Mouse (Mus musculus) intestine, embryonic 16.5 days (tissue): ENCODE data around the gene Pgp. TPM values are rescaled to one million over a fixed set of nuclear protein-coding genes. Genes with fewer than 3 reads are reported as not detected.

Source experiments
- ATAC-seq: fragments of 200-750 bp; cut with Nextera tagmentation; 2 replicates; pipeline ENCODE4 v1.8.0; 2017; ENCODE audit warnings: moderate TSS enrichment, moderate library complexity
- H3K27ac ChIP-seq: fragments of 300-500 bp; sonication (generic); 2 replicates; pipeline ENCODE4 v1.5.1; 2014; ENCODE audit warnings: mild to moderate bottlenecking, low read length
- H3K27me3 ChIP-seq: fragments of 300-500 bp; sonication (generic); replicated peaks from 2 replicates; pipeline ENCODE4 v1.6.1; 2014; ENCODE audit warnings: low read length, control low read depth, mixed read lengths; ENCODE audit not compliant: control insufficient read depth, insufficient read depth
- H3K36me3 ChIP-seq: fragments of 300-500 bp; sonication (generic); 2 replicates; pipeline ENCODE4 v1.6.1; 2014; ENCODE audit warnings: low read length, control low read depth; ENCODE audit not compliant: control insufficient read depth, insufficient read depth
- H3K4me1 ChIP-seq: fragments of 300-500 bp; sonication (generic); 2 replicates; pipeline ENCODE4 v1.6.1; 2014; ENCODE audit warnings: low read length, control low read depth, mixed read lengths; ENCODE audit not compliant: control insufficient read depth, insufficient read depth
- H3K4me2 ChIP-seq: fragments of 300-500 bp; sonication (generic); 2 replicates; pipeline ENCODE4 v1.6.1; 2014; ENCODE audit warnings: low read depth, low read length, control low read depth
- H3K4me3 ChIP-seq: fragments of 300-500 bp; sonication (generic); 2 replicates; pipeline ENCODE4 v1.5.1; 2014; ENCODE audit warnings: mild to moderate bottlenecking, low read length
- H3K9ac ChIP-seq: fragments of 300-500 bp; sonication (generic); 2 replicates; pipeline ENCODE4 v1.6.1; 2014; ENCODE audit warnings: low read depth, low read length
- H3K9me3 ChIP-seq: fragments of 300-500 bp; sonication (generic); 2 replicates; pipeline ENCODE4 v1.6.1; 2016; ENCODE audit warnings: low read length, control low read depth; ENCODE audit not compliant: control insufficient read depth
- WGBS: fragments of 180-500 bp; shearing (Covaris S2); extraction: QIAGEN DNeasy Blood & Tissue Kit; methylation state at CpG from one replicate; pipeline ENCODE4 v1.1.7; 2014; 5-methylcytosine and 5-hydroxymethylcytosine counted together
- polyA plus RNA-seq: library from polyadenylated mRNA; unstranded; fragments of >200 nt; fragmentation: Nextera tagmentation; extraction: Ambion mirVana; gene quantifications from 2 replicates; pipeline ENCODE4 v1.2.1, GENCODE M21; 2015

The Pgp gene
- polyA plus RNA-seq, 1 experiment from 2014 or later: 87.1 TPM

DNA sequence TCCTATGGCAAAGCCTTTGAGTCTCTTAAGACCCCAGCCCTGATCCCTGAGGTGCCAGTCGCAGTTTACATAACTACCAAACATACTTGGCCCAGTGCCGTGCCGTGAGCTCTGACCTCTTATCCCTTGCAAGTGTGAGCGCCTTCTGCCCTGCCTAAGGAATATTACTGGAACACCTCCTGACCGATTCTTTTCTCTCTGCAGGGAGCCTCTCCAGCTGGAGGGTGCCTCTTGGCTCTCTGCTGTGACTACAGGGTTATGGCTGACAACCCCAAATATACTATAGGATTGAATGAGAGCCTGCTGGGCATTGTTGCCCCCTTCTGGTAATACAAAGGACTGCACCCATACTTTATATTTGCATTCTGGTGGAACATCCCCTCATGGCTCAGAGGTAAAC lies 33.2 kb upstream of the Pgp start:
- no peak overlapping the region for H3K9ac ChIP-seq
- ATAC-seq: 0 out of 2 replicates have a peak, but pooled peaks have one; percentile 11
- H3K9me3 ChIP-seq: no peaks in the 10 kb centered on the region
- WGBS: 71% methylated on average over 5 of the region's 5 CpGs
- H3K27me3 ChIP-seq: no peaks in the 10 kb centered on the region
- H3K27ac ChIP-seq: no peak overlapping the region
- H3K36me3 ChIP-seq: peaks cover 22% of the 10 kb centered on the region
- no peak overlapping the region for H3K4me3 ChIP-seq
- H3K4me2 ChIP-seq: no peak overlapping the region
- no peaks in the 10 kb centered on the region for H3K4me1 ChIP-seq

DNA sequence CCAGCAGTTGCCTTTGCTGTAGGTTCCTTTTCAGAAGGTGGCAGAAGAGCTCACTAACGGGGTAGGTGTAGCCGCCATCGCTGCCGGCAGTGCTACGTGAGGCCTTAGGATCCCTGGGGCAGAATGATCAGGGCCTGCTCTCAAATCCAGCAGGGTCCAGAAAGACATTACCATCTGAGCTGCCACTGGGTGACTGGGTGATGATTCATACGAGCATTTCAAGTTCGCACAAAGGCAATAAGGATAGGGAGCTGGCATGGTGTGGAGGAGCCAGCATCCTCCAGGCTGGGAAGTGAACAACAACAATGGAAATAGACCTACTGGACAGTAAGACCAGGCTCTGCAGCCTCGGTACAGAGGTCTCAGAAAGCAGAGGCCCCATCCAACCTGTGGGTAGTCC lies 29.8 kb upstream of the Pgp start:
- H3K9me3 ChIP-seq: no peaks in the 10 kb centered on the region
- H3K4me1 ChIP-seq: no peaks in the 10 kb centered on the region
- no peak overlapping the region for H3K4me2 ChIP-seq
- no peaks in the 10 kb centered on the region for H3K27me3 ChIP-seq
- H3K27ac ChIP-seq: no peak overlapping the region
- peaks cover 29% of the 10 kb centered on the region for H3K36me3 ChIP-seq
- no peak overlapping the region for H3K4me3 ChIP-seq
- H3K9ac ChIP-seq: no peak overlapping the region
- WGBS: 87% methylated on average over 8 of the region's 8 CpGs
- no peak for ATAC-seq

DNA sequence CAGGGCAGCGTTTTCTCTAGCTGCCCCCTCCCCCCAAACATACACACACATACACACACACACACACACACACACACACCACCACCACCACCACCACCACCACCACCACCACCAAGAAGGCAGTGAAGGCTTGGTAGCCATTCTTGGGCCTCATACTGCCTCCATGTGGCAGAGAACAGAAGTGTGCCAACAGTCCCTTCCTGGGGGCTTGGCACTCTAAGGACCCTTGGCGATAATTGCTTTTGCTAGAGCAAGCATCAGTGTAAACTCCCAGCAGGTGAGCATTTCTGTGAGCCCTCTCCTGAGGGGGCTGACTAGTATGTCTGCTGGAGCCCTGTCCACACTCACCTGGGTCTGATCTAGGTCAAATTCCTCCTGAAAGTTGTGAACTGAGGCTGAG lies 29.0 kb upstream of the Pgp start:
- 33% methylated on average over 2 of the region's 2 CpGs for WGBS
- no peak for ATAC-seq
- H3K27ac ChIP-seq: no peak overlapping the region
- H3K9ac ChIP-seq: no peak overlapping the region
- peaks cover 31% of the 10 kb centered on the region for H3K36me3 ChIP-seq
- H3K4me1 ChIP-seq: no peaks in the 10 kb centered on the region
- no peaks in the 10 kb centered on the region for H3K27me3 ChIP-seq
- H3K4me3 ChIP-seq: no peak overlapping the region
- H3K9me3 ChIP-seq: no peaks in the 10 kb centered on the region
- no peak overlapping the region for H3K4me2 ChIP-seq

DNA sequence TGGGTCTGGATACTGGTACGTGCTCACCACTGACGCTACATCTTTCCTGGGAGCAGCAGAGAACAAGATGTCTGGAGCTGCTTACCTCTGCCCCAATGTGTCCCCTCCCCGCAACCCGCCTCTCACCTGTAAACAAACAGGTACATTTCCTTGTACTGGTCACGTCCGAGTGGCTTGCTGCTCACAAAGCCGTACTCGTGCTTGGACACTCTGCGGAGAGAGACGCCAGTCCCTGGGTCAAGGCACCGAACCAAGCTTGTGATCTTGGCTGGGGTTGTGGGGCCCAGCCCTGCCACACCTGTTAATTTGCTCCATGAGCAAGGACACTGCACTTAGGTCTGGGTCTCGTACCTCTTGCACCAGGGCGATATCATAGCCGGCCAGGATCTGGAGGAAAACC lies 28.1 kb upstream of the Pgp start:
- Histone ChIP-seq H3K4me1 (no peaks in the 10 kb centered on the region), H3K9me3 (no peaks in the 10 kb centered on the region), H3K27ac (no peak overlapping the region), H3K4me2 (no peak overlapping the region), H3K9ac (no peak overlapping the region), H3K27me3 (no peaks in the 10 kb centered on the region), H3K36me3 (peaks cover 36% of the 10 kb centered on the region), H3K4me3 (no peak overlapping the region)
- WGBS: 80% methylated on average over 14 of the region's 14 CpGs
- ATAC-seq: peak; percentile 29

DNA sequence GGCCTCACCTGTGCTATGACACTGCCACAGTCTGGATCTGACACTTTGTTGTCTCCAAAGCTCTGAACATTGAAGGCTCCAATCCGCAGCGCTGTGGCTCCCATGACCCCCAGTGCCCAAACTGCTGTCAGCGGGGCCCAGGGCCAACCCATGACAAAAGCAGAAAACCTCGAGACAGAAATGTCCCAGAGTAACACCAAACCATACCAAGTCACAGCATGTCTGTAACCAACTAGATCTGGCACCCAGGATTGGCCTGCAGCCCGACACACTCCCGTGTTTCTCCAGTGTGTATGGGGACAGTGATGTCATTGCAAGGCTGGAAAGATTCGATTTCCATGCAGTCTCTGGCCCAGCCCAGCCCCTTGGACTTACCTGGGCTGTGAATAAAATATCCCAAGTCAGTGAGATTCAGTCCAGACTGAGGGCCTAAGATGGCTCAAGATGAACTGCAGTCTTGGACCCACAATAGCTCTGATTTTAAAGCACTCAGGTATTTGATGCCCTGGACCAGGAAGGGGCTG lies 27.5 kb upstream of the Pgp start, which contains the start of gene Dnase1l2:
Gene Dnase1l2, minus strand, starts transcription at position 474 of the 524 bp plus-strand sequence.
- Histone ChIP-seq H3K9ac (no peak within 1 kb of the TSS), H3K4me3 (no peak within 1 kb of the TSS), H3K4me1 (no peaks in the 10 kb centered on the region), H3K36me3 (peaks cover 37% of the 10 kb centered on the region), H3K9me3 (no peaks in the 10 kb centered on the region), H3K27me3 (no peaks in the 10 kb centered on the region), H3K4me2 (no peak within 1 kb of the TSS), H3K27ac (no peak within 1 kb of the TSS)
- ATAC-seq: no peak
- WGBS: 81% methylated on average over 7 of the region's 7 CpGs

DNA sequence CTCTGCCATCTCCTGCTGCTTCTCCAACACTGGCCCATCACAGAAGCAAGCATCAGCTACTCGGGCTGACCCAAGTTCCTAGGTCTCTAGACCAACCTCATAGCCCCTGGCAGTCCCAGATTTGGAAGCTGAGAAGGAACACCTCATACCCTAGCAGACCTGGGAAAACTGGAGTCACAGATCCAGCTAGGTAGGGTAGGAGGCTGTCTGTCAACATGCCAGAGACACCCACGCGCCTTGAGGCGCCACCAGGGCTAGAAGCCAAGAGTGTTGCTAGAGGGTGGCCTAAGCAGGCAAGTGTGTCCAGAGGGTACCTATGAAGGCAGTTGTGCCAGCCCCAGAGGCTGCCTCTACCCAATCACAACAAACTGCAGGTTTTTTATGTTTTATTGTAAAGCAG lies 26.8 kb upstream of the Pgp start:
- no peak overlapping the region for H3K4me3 ChIP-seq
- ATAC-seq: no peak
- no peaks in the 10 kb centered on the region for H3K4me1 ChIP-seq
- no peak overlapping the region for H3K4me2 ChIP-seq
- H3K9me3 ChIP-seq: no peaks in the 10 kb centered on the region
- no peaks in the 10 kb centered on the region for H3K27me3 ChIP-seq
- no peak overlapping the region for H3K9ac ChIP-seq
- peaks cover 37% of the 10 kb centered on the region for H3K36me3 ChIP-seq
- WGBS: 88% methylated on average over 4 of the region's 4 CpGs
- no peak overlapping the region for H3K27ac ChIP-seq

DNA sequence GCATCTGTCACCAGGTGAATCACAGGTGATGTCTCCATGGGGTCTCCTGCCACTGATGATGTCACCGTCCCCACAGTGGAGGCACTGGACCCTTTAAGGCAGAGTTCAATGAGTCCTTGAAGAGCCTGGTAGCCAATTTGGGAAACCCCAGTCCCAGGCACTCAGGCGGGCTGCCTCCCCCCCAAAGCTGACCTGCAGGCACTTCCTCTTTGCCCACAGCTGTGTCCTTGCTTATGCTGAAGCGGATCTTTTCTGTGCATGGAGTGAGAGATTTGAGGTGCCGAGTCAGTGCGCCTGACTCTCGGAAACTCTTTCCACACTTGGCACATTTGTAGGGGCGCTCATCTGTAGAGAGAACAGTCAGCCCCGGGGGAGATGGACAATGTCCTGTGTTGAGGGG lies 23.6 kb upstream of the Pgp start:
- H3K4me1 ChIP-seq: no peaks in the 10 kb centered on the region
- no peak overlapping the region for H3K9ac ChIP-seq
- H3K27ac ChIP-seq: no peak overlapping the region
- 93% methylated on average over 8 of the region's 8 CpGs for WGBS
- peaks cover 30% of the 10 kb centered on the region for H3K36me3 ChIP-seq
- no peak overlapping the region for H3K4me3 ChIP-seq
- no peaks in the 10 kb centered on the region for H3K9me3 ChIP-seq
- ATAC-seq: no peak
- H3K4me2 ChIP-seq: no peak overlapping the region
- H3K27me3 ChIP-seq: no peaks in the 10 kb centered on the region

DNA sequence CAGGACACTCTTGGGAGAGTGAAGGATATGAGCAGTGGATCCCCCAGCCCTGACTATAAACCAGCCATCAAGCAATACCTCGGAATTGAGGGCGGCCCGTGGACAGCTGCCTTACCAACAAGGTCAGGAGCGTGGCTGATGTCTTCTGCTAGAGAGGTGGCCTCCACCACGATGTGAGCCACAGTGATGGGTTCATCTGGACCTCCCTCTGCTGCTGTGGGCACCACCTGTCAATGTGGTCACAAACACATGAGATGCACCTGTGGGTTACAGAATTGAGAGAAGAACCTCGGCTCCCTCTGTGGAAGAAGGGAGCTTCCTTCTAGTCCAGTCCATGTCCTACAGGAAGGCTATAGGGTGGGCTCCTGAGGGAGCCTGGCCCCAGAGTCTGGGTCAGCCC lies 20.7 kb upstream of the Pgp start:
- Histone ChIP-seq H3K27me3 (no peaks in the 10 kb centered on the region), H3K4me2 (no peak overlapping the region), H3K9ac (no peak overlapping the region), H3K4me3 (no peak overlapping the region), H3K4me1 (peaks cover 7% of the 10 kb centered on the region; the same call in 1 of the 2 replicates), H3K27ac (no peak overlapping the region), H3K9me3 (no peaks in the 10 kb centered on the region), H3K36me3 (peaks cover 20% of the 10 kb centered on the region)
- 88% methylated on average over 6 of the region's 6 CpGs for WGBS
- no peak for ATAC-seq

DNA sequence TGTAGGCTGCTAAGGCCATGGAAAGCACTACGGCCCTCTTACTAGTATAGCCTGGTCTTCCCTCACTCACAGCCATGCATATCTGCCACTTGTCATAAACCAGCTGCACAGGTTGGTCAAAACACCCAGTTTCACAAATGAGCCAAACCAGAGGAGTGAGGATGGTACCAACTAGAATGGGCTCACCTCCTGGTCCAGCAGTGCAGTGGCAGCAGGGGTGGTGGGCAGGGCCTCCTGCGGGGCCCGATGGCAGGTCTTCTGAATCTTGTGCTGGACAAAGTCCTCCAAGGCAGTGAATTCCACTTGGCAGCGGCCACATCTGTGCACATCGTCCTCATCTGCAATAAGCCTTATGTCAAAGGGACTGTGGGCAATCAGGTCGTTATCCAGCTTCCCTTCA lies 19.0 kb upstream of the Pgp start:
- H3K4me3 ChIP-seq: no peak overlapping the region
- H3K4me1 ChIP-seq: peaks cover 10% of the 10 kb centered on the region; the same call in 1 of the 2 replicates
- ATAC-seq: no peak
- no peaks in the 10 kb centered on the region for H3K9me3 ChIP-seq
- no peaks in the 10 kb centered on the region for H3K27me3 ChIP-seq
- WGBS: 90% methylated on average over 6 of the region's 6 CpGs
- H3K36me3 ChIP-seq: peaks cover 11% of the 10 kb centered on the region
- H3K4me2 ChIP-seq: no peak overlapping the region
- no peak overlapping the region for H3K27ac ChIP-seq
- H3K9ac ChIP-seq: no peak overlapping the region

DNA sequence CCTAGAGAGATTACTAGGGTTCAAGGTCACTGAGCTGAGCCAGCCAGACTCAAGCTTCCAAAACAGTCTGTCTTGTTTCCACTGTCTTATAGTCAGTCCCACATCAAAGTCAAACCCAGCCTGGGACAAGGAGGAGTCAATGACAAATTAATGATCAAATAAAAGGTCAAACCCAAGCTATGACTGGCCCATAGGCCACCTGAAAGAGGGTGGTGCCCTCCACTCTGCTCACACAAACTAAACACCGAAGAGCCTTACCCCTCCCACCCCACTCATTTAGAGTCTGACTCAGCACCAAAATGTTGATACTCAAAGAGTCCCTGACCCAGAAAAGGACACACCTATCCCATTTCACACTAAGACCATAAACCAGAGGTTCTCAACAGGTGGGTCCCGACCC lies 16.8 kb upstream of the Pgp start:
- 76% methylated on average over 2 of the region's 2 CpGs for WGBS
- no peak overlapping the region for H3K4me3 ChIP-seq
- no peak for ATAC-seq
- no peak overlapping the region; the same call in 1 of the 2 replicates for H3K27ac ChIP-seq
- no peak overlapping the region for H3K4me2 ChIP-seq
- 0 out of 2 replicates have a peak, but pooled peaks cover 3% of the 10 kb centered on the region for H3K36me3 ChIP-seq
- H3K9ac ChIP-seq: no peak overlapping the region
- H3K4me1 ChIP-seq: peaks cover 10% of the 10 kb centered on the region; the same call in 1 of the 2 replicates
- no peaks in the 10 kb centered on the region for H3K9me3 ChIP-seq
- H3K27me3 ChIP-seq: no peaks in the 10 kb centered on the region
